Mouse (Mus musculus) midbrain, embryonic 13.5 days (tissue): Measurements from ENCODE around the gene Emc9. TPM values are rescaled to one million over a fixed set of nuclear protein-coding genes. Genes with fewer than 3 reads are reported as not detected.

Experiments used
- ATAC-seq: fragments of 200-750 bp; cut with Nextera tagmentation; 2 replicates; pipeline ENCODE4 v1.8.0; 2017; ENCODE audit warnings: mild to moderate bottlenecking, moderate TSS enrichment, moderate library complexity
- H3K27ac ChIP-seq: fragments of 300-500 bp; sonication (generic); 2 replicates; pipeline ENCODE4 v1.5.1; 2015; ENCODE audit warnings: inconsistent platforms, mild to moderate bottlenecking, moderate library complexity
- H3K27me3 ChIP-seq: fragments of 300-500 bp; sonication (generic); 2 replicates; pipeline ENCODE4 v1.6.1; 2015; ENCODE audit warnings: mild to moderate bottlenecking, inconsistent platforms
- H3K36me3 ChIP-seq: fragments of 300-500 bp; sonication (generic); 2 replicates; pipeline ENCODE4 v1.6.1; 2015; ENCODE audit warnings: mild to moderate bottlenecking, inconsistent platforms
- H3K4me1 ChIP-seq: fragments of 300-500 bp; sonication (generic); replicated peaks from 2 replicates; pipeline ENCODE4 v1.6.1; 2015; ENCODE audit warnings: inconsistent platforms
- H3K4me2 ChIP-seq: fragments of 300-500 bp; sonication (generic); replicated peaks from 2 replicates; pipeline ENCODE4 v1.6.1; 2015; ENCODE audit warnings: moderate library complexity, mild to moderate bottlenecking, inconsistent platforms
- H3K4me3 ChIP-seq: fragments of 300-500 bp; sonication (generic); replicated peaks from 2 replicates; pipeline ENCODE4 v1.5.1; 2015; ENCODE audit warnings: mild to moderate bottlenecking, inconsistent platforms
- H3K9ac ChIP-seq: fragments of 300-500 bp; sonication (generic); replicated peaks from 2 replicates; pipeline ENCODE4 v1.6.1; 2015; ENCODE audit warnings: mild to moderate bottlenecking, inconsistent platforms
- H3K9me3 ChIP-seq: fragments of 300-500 bp; sonication (generic); 2 replicates; pipeline ENCODE4 v1.6.1; 2016; ENCODE audit warnings: mild to moderate bottlenecking, inconsistent platforms
- WGBS: fragments of 180-500 bp; shearing (Covaris S2); methylation state at CpG from one replicate; pipeline ENCODE4 v1.1.7; 2015; 5-methylcytosine and 5-hydroxymethylcytosine counted together
- polyA plus RNA-seq: library from polyadenylated mRNA; unstranded; fragments of >200 nt; fragmentation: Nextera tagmentation; extraction: Ambion mirVana; gene quantifications from 2 replicates; pipeline ENCODE4 v1.2.1, GENCODE M21; 2015

The Emc9 gene
- polyA plus RNA-seq, 1 experiment from 2014 or later, result 9.7 TPM

DNA sequence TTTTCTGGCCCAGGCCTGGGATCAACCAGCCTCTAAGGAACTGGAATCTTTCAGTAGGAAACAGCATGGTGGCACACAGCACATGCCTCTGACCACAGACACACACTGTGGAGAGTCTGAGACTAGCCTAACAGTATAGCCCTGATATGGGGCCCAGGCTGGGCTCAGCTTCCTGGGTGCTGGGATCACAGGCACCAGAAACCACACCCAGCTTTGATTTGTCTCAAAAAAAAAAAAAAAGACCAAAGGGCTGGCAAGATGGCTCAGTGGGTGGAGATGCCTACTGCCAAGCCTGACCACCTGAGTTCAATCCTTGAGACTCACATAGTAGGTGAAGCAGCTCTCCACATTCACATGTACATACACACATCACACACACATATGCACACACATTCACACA lies 30.5 kb downstream of the Emc9 start:
- no peak overlapping the region for H3K27ac ChIP-seq
- ATAC-seq, result no peak
- peaks cover 7% of the 10 kb centered on the region for H3K4me1 ChIP-seq
- no peaks in the 10 kb centered on the region for H3K27me3 ChIP-seq
- H3K9me3 ChIP-seq, result no peaks in the 10 kb centered on the region
- H3K4me3 ChIP-seq, result no peak overlapping the region
- no peaks in the 10 kb centered on the region for H3K36me3 ChIP-seq
- H3K4me2 ChIP-seq, result no peak overlapping the region
- H3K9ac ChIP-seq, result no peak overlapping the region

DNA sequence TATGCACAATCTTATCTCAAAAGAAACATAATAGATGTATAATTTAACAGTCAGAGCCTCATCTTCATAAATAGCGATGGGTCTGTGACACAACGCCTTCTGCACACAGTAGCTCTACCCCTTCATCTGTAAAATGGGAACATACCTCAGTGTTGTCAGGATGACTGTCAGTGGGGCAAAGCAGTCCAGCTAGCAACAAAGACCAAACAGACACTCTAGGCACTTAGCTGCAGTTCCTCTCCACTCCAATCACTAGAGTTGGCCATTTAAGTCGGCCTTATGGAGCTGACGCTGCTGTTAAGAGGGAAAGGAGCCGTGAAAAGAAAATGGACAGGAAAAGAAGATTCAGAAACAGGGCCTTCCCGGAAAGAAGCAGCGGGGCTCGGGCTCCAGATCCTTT lies 33.3 kb downstream of the Emc9 start:
- no peak overlapping the region for H3K9ac ChIP-seq
- H3K4me3 ChIP-seq, result no peak overlapping the region
- no peaks in the 10 kb centered on the region for H3K27me3 ChIP-seq
- no peaks in the 10 kb centered on the region for H3K9me3 ChIP-seq
- H3K36me3 ChIP-seq, result peaks cover 22% of the 10 kb centered on the region
- ATAC-seq, result no peak
- no peaks in the 10 kb centered on the region for H3K4me1 ChIP-seq
- H3K4me2 ChIP-seq, result no peak overlapping the region
- 92% methylated on average over 8 of the region's 8 CpGs for WGBS
- no peak overlapping the region for H3K27ac ChIP-seq

DNA sequence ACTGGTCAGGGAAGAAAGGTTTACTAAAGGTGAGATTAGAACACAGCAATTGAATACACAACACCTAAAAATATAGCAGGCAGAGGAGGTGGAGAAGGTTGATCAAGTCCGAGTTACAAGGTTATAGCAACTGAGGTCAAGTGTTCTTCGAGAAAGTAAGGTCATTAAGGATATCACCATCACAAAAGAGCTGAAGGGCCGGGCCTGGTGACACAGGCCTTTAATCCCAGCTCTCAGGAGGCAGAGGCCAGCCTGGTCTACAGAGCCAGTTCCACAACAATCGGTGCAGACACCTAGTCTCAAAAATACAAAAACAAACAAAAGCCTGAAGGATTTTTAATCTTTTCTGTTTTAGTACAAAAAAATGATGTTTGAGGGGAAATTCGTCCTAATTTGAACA lies 33.8 kb downstream of the Emc9 start:
- Histone ChIP-seq H3K27ac (no peak overlapping the region), H3K4me3 (no peak overlapping the region), H3K27me3 (no peaks in the 10 kb centered on the region), H3K36me3 (peaks cover 24% of the 10 kb centered on the region), H3K4me1 (no peaks in the 10 kb centered on the region), H3K9ac (no peak overlapping the region), H3K9me3 (no peaks in the 10 kb centered on the region), H3K4me2 (no peak overlapping the region)
- no peak for ATAC-seq
- WGBS, result 69% methylated on average over 5 of the region's 5 CpGs

DNA sequence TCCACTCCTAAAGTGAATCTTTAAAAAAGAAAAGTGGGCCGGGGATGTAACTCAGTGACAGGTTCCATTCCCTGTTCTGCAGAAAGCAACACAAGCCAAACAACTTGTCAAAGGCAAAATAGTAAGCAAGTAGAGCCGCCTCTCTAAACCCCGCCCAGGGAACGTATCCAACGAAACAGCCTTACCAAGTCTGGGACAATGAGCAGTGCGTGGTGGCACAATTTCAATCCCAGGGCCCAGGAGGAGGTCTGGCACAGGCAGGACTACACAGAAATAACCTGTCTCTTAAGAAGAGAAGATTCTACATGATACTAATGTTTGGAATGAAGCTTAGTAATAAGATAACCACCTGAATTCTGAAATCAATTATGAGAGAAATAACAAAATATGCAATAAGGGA lies 34.9 kb downstream of the Emc9 start:
- Histone ChIP-seq H3K9ac (no peak overlapping the region), H3K27me3 (no peaks in the 10 kb centered on the region), H3K4me2 (no peak overlapping the region), H3K4me3 (no peak overlapping the region), H3K36me3 (peaks cover 32% of the 10 kb centered on the region), H3K27ac (no peak overlapping the region), H3K4me1 (no peaks in the 10 kb centered on the region), H3K9me3 (no peaks in the 10 kb centered on the region)
- ATAC-seq, result no peak
- 85% methylated on average over 6 of the region's 6 CpGs for whole genome bisulfite sequencing

DNA sequence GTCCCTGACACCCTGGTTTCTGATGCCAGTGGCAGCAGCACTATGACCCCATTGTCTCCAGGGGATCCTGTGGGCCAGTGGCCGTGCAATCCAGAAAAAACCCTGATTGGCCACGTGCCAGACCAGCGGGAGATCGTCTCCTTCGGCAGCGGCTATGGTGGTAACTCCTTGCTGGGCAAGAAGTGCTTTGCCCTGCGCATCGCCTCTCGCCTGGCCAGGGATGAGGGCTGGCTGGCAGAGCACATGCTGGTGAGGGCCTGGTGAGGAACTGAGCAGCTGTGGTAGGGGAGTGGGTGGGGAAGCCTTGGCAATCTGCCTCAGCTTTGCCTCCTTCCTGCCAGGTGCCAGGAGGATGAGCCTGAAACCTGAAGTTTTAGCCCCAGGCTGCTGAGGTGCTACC lies 40.8 kb downstream of the Emc9 start:
- peaks cover 26% of the 10 kb centered on the region for H3K4me1 ChIP-seq
- peak overlapping the region; percentile 8; the same call in 1 of the 2 replicates for H3K9ac ChIP-seq
- H3K36me3 ChIP-seq, result peaks cover 44% of the 10 kb centered on the region
- H3K27ac ChIP-seq, result no peak overlapping the region
- H3K9me3 ChIP-seq, result no peaks in the 10 kb centered on the region
- no peak overlapping the region for H3K4me3 ChIP-seq
- H3K27me3 ChIP-seq, result no peaks in the 10 kb centered on the region
- ATAC-seq, result no peak
- no peak overlapping the region for H3K4me2 ChIP-seq
- WGBS, result 84% methylated on average over 9 of the region's 9 CpGs

DNA sequence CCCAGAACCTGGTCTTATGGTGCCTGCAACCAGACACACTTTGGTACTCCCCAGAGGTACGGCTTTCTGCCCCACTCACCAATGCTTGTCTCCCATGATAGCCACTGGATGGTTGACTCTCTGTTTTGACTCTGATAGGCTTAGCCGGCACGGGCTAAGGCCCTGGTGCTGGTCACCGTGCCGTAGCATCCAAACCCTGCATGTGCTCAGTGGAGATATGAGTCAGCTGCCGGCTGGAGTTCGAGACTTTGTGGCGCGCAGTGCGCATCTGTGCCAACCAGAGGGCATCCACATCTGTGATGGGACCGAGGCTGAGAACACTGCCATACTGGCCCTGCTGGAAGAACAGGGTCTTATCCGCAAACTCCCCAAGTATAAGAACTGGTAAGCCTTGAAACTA lies 42.8 kb downstream of the Emc9 start:
- WGBS, result 97% methylated on average over 12 of the region's 12 CpGs
- Histone ChIP-seq H3K4me3 (no peak overlapping the region), H3K9me3 (no peaks in the 10 kb centered on the region), H3K27ac (no peak overlapping the region), H3K27me3 (no peaks in the 10 kb centered on the region), H3K9ac (no peak overlapping the region), H3K36me3 (peaks cover 26% of the 10 kb centered on the region), H3K4me1 (peaks cover 26% of the 10 kb centered on the region), H3K4me2 (no peak overlapping the region)
- ATAC-seq, result no peak

DNA sequence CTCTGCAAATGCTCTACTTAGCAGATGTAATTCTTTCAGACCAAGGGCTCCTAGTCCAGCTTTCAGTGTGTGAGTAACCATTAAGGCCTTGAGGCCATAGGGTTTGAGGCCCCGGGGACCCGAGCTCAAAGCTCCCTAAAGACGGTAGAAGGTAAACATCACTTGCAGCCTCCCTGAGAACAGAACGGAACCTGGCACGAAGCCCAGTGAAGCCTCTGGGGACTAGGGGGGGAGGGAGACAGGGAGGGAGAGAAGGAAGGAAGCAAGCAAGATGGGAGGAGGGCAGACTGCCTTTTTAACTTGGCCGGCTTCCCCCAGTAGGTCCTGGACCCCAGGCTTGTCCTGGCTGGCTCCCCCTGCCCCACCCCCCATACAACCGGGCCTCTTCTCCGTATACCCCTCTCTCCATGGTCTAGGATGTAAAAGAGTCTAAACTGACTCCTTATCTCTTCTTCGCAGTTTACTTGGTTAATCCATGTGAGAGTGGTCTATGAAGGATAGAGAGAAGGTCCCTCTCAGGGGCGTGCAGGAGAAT lies 44.2 kb downstream of the Emc9 start:
- Histone ChIP-seq H3K4me3 (peak overlapping the region; percentile 58), H3K4me2 (peak overlapping the region; percentile 89), H3K27ac (peak overlapping the region; percentile 87), H3K27me3 (no peaks in the 10 kb centered on the region), H3K4me1 (peaks cover 26% of the 10 kb centered on the region), H3K9ac (peak overlapping the region; percentile 86), H3K36me3 (peaks cover 16% of the 10 kb centered on the region), H3K9me3 (no peaks in the 10 kb centered on the region)
- ATAC-seq, result peak; percentile 65
- WGBS, result 4% methylated on average over 10 of the region's 10 CpGs

DNA sequence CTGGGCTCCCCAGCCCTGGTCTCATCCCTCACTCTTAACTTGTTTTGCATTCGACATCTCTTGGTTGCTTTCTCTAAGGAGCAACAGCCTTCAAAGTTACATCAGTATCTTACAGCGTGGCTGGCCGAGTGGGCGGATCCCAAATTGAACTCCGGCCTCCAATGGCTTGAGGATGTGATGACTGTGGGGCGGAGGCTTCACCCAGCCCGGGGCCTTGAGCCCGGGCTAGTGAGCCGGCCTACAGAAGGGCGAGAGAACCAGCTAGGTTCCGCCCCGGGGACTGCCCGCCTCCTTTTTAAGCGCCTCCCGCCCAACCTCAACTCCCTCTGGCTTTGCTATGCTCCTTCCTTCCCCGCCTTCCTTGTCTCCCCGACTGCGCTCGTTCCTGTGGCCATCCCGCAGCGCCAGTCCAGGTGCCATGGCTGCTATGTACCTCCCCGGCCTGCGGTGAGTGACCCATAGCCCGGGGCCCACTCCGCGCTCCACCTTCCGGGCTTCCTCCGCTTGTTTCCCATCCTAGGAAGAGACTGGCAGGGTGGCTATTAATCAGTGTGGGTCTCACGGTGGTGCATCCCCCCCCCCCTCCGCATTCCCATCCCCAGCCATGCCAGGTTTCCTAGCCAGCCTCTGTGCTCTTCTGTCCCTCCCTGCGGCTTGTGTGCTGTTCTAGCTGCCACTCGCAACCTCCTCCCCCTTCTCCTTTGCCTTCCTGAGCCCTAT lies 44.9 kb downstream of the Emc9 start, which contains the start of gene Pck2:
Pck2 (plus strand) TSS at position 200 of the 720 bp plus-strand sequence.
- Histone ChIP-seq H3K4me3 (peak within 1 kb of the TSS; percentile 58), H3K4me1 (peaks cover 26% of the 10 kb centered on the region), H3K9me3 (no peaks in the 10 kb centered on the region), H3K9ac (peak within 1 kb of the TSS; percentile 86), H3K36me3 (peaks cover 12% of the 10 kb centered on the region), H3K27me3 (no peaks in the 10 kb centered on the region), H3K4me2 (peak within 1 kb of the TSS; percentile 89), H3K27ac (peak within 1 kb of the TSS; percentile 87)
- under 1% methylated on average over 32 of the region's 32 CpGs for WGBS
- peak; percentile 85 for ATAC-seq

DNA sequence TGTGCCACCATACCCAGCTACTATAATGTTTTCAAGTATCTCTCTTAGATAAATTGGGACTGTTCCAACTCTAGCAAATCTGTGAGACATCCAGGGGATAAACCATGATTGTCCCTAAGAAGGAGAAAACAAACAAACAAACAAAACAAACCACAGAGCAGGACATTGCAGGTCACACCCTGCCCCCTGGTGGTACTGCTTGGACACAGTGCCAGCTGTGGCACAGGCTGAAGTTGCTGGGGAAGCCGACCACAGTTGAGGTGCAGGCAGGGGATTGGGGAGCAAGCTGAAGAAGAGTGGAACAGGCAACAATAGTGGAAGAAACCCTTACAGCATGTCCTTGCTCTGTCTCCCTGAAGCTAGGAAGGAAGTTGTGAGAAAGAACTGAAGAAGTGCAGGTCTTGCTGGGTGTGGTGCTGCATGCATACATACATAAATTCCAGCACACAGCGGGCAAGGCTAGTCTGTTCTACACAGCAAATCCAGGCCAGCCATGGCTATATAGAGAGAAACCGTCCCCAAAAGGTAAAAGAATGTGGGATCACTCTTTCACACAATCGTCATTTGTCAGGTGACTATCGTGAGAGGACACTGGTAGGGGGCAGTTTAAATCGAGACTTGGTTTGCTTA lies 48.9 kb downstream of the Emc9 start:
- H3K4me3 ChIP-seq, result no peak overlapping the region
- H3K4me2 ChIP-seq, result no peak overlapping the region
- ATAC-seq, result no peak
- H3K36me3 ChIP-seq, result no peaks in the 10 kb centered on the region
- WGBS, result 60% methylated on average over 6 of the region's 6 CpGs
- H3K9ac ChIP-seq, result no peak overlapping the region
- peaks cover 17% of the 10 kb centered on the region for H3K4me1 ChIP-seq
- H3K27me3 ChIP-seq, result no peaks in the 10 kb centered on the region
- H3K9me3 ChIP-seq, result no peaks in the 10 kb centered on the region
- H3K27ac ChIP-seq, result no peak overlapping the region

Other genes starting within 250 kb of the Emc9 start
- 31.2 and 31.6 TPM in 2 replicates for gene Dhrs4, start 106.5 kb downstream of the Emc9 start, polyA plus RNA-seq
- 17.0 and 24.5 TPM in 2 replicates for gene Carmil3, start 94.7 kb downstream of the Emc9 start, polyA plus RNA-seq
- 0.70 and 0.88 TPM in 2 replicates for gene Cpne6, start 74.9 kb downstream of the Emc9 start, polyA plus RNA-seq
- gene Nrl, start 60.3 kb downstream of the Emc9 start, polyA plus RNA-seq, result 0.08 TPM in 1 of 2 replicates, not detected in the other
- 16.6 and 19.5 TPM in 2 replicates for gene Pck2, start 45.0 kb downstream of the Emc9 start, polyA plus RNA-seq
- 126 and 134 TPM in 2 replicates for gene Dcaf11, start 25.3 kb downstream of the Emc9 start, polyA plus RNA-seq
- 0.43 and 0.92 TPM in 2 replicates for gene A730061H03Rik, start 24.9 kb downstream of the Emc9 start, polyA plus RNA-seq
- gene Fitm1, start 9.7 kb downstream of the Emc9 start, polyA plus RNA-seq, result not detected in 2 replicates
- 176 TPM in 2 replicates for gene Psme1, start 7.2 kb downstream of the Emc9 start, polyA plus RNA-seq
- 198 and 217 TPM in 2 replicates for gene Psme2, start 5.8 kb upstream of the Emc9 start, polyA plus RNA-seq
- 22.0 and 24.1 TPM in 2 replicates for gene Rnf31, start 6.4 kb upstream of the Emc9 start, polyA plus RNA-seq
- gene Irf9, start 18.3 kb upstream of the Emc9 start, polyA plus RNA-seq, result 7.8 and 8.7 TPM in 2 replicates
- gene Rec8, start 32.7 kb upstream of the Emc9 start, polyA plus RNA-seq, result 6.6 and 7.3 TPM in 2 replicates
- 75.1 and 82.2 TPM in 2 replicates for gene Ipo4, start 50.7 kb upstream of the Emc9 start, polyA plus RNA-seq
- 1.6 and 2.1 TPM in 2 replicates for gene Gm49378, start 52.6 kb upstream of the Emc9 start, polyA plus RNA-seq
- 59.7 and 59.8 TPM in 2 replicates for gene Tm9sf1, start 58.5 kb upstream of the Emc9 start, polyA plus RNA-seq
- gene Tssk4, start 64.9 kb upstream of the Emc9 start, polyA plus RNA-seq, result 0.38 and 0.59 TPM in 2 replicates
- 69.7 and 75.0 TPM in 2 replicates for gene Mdp1, start 75.2 kb upstream of the Emc9 start, polyA plus RNA-seq
- gene Gmpr2, start 86.6 kb upstream of the Emc9 start, polyA plus RNA-seq, result 49.5 and 53.3 TPM in 2 replicates
- 605 and 607 TPM in 2 replicates for gene Nedd8, start 86.8 kb upstream of the Emc9 start, polyA plus RNA-seq
- 36.9 and 38.5 TPM in 2 replicates for gene Tinf2, start 96.5 kb upstream of the Emc9 start, polyA plus RNA-seq
- gene Tgm1, start 128.6 kb upstream of the Emc9 start, polyA plus RNA-seq, result 0.32 and 0.46 TPM in 2 replicates
- gene Rabggta, start 137.0 kb upstream of the Emc9 start, polyA plus RNA-seq, result 45.0 and 48.8 TPM in 2 replicates
- gene Dhrs1, start 160.4 kb upstream of the Emc9 start, polyA plus RNA-seq, result 66.3 and 68.8 TPM in 2 replicates
- 33.8 and 36.2 TPM in 2 replicates for gene Nop9, start 160.4 kb upstream of the Emc9 start, polyA plus RNA-seq
- 0.19 TPM in 1 of 2 replicates, not detected in the other for gene Cideb, start 173.2 kb upstream of the Emc9 start, polyA plus RNA-seq
- gene Ltb4r2, start 176.1 kb upstream of the Emc9 start, polyA plus RNA-seq, result 0.22 and 0.28 TPM in 2 replicates
- gene Ltb4r1, start 180.7 kb upstream of the Emc9 start, polyA plus RNA-seq, result 0.26 TPM in 1 of 2 replicates, not detected in the other
- gene Adcy4, start 198.8 kb upstream of the Emc9 start, polyA plus RNA-seq, result 4.1 and 4.2 TPM in 2 replicates
- 2.3 and 2.4 TPM in 2 replicates for gene Ripk3, start 203.6 kb upstream of the Emc9 start, polyA plus RNA-seq
- gene Nfatc4, start 237.8 kb upstream of the Emc9 start, polyA plus RNA-seq, result 7.9 and 8.8 TPM in 2 replicates